Mouse (Mus musculus): ENCODE results near the gene Tnfaip6.
A peak's percentile ranks its signal among the peaks of the same experiment; 100 is the strongest.
"Not testable (repeated sequence)": the region's sequence is repeated elsewhere in the genome, so short reads cannot be mapped to it uniquely, and the experiment has no call there.

Gene Tnfaip6

DNA sequence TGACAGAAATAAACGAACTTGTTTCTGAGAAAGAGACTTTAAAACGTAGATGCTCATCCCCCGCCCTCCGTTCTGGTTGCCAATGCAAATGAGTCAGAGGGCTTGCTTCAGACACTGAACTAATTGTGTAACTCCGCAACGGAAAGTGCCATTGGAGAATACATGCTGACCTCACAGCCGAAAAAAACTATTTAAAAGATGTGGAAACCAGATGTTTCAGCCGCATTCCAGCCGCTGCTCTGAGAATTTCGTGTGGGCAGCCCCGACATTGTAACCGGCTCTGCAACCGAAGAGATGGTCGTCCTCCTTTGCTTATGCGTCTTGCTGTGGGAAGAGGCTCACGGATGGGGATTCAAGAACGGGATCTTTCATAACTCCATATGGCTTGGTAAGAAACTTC lies at the start of gene Tnfaip6:
Tnfaip6 (plus strand) TSS at position 128 of the 400 bp plus-strand sequence.
- DNase-seq (ENCODE audit: low spot score in 2 of 2) = peak; percentile 43 to 67

DNA sequence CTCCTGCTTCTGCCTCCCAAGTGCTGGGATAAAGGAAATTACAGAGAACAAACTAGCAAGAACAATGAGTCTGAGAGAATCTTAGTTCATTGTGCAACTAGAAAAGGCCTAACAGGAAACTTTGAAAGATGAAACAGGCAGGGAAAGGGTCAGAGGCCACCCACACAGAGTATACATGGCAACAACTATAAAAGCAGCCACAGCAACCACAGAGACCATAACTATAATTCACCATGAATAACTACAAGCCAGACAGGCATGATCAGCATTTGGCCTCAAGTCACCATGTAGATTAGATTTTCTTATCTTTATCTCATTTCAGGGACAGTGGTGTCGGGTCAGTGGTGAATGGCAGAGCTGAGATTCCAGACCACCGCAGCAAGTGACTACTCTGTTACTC lies 48.2 kb upstream of the Tnfaip6 start:
- DNase-seq (ENCODE audit: low spot score in 2 of 2) = no peak

DNA sequence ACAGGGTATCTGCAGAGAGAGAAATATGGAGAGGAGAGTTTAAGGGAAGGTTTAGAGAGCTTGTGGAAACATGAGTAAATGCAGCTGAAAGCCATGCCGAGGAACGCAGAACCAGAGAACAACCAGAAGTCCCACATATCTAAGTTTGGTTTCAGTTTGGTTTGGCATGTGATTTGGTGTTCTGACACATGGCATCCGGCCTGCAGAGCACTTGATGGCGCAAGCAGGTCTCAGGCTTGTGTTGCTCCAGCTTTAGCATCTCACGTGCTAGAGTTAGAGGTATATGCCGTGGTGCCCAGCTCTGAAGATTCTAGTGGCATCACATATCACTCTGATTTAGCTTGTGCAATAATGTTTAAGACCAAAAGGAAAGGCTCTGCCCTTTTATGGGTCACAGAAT lies 46.4 kb upstream of the Tnfaip6 start:
- DNase-seq (ENCODE audit: low spot score in 2 of 2) = no peak

DNA sequence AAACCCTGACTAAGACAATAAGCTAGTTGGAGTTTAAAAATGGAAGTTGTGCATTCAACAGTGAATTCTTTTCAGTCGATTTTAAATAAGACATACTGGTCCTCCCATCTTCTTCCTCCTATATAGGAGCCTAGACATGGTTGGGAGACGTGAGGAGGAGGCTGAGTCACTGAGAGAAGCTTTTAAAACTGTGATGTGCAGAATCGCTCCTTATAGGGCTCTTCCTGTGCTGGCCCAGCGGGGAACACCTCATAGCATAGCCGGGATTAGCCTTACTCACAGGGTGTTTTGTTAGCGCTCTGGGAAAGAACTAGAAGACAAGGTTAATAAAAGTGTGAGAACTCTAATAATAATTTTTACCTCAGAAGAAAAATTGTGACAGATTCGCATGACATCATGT lies 37.8 kb upstream of the Tnfaip6 start:
- no peak for DNase-seq (ENCODE audit: low spot score in 2 of 2)

DNA sequence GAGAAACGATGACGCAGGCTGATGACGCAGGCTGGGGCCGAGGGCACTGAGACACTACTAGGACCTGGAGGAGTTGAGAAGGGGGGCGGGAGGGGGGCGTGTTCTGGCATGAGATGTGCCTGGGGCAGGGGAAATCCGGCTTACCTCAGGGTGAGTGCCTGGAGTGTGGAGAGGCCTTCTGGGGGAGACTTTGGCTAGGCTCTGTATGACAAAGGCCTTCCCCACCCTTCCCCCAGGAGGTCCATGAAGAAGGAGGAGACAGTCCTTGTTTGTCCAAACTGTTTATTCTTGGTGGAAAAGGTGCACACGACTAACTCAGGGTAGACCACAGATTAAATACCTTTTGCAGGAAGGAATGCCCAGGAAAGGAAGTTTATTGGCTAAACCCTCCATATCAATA lies 36.3 kb upstream of the Tnfaip6 start:
- no peak for DNase-seq (ENCODE audit: low spot score in 2 of 2)

DNA sequence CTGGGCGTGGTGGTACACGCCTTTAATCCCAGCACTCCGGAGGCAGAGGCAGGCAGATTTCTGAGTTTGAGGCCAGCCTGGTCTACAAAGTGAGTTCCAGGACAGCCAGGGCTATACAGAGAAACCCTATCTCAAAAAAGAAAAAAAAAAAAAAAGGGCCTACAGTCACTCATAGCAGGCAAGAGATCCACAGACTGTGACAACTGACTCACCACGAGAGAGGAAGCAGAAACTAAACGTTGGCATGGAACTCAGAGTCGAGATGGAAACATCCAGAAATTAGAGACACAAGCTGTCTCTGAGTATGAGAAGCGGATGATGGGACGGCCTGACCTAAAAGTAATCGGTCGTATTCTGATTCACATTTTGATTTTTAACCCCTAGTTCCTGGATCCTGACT lies 35.5 kb upstream of the Tnfaip6 start:
- DNase-seq (ENCODE audit: low spot score in 2 of 2) = not testable (repeated sequence)

DNA sequence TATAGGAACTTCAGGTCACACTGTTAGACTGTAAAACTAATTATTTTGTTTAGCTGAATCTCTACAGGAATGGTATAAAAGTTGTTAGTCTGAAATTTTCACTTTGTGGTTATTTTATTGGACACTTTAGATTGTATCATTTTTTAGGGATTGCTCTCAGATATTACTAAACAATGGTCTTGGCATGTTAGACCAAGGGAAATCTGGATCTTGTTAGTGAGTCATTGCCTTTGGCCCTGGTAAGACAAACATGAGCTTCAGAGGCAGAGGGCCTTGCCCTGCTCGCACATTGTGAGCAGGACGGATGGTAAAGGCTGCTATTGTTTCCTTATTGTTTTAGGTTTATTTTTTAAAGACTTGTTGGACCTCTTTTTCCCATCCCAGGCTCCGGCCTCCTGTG lies 31.4 kb upstream of the Tnfaip6 start:
- DNase-seq (ENCODE audit: low spot score in 2 of 2) = no peak

DNA sequence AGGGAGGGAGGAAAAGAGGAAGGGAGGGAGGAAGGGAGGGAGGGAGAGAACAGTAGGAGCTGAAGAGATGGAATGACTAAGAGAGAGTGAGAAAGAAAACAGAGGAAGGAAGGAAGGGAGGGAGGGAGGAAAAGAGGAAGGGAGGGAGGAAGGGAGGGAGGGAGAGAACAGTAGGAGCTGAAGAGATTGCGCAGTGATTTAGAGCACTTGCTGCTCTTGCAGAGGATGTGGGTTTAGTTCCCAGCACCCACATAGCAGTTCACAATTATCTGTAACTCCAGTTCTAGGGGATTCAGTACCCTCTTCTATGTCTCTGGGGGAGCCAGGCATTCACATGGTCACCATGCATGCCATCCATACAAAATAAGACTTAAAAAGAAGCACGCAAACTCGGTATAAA lies 26.0 kb upstream of the Tnfaip6 start:
- DNase-seq (ENCODE audit: low spot score in 2 of 2) = not testable (repeated sequence)

DNA sequence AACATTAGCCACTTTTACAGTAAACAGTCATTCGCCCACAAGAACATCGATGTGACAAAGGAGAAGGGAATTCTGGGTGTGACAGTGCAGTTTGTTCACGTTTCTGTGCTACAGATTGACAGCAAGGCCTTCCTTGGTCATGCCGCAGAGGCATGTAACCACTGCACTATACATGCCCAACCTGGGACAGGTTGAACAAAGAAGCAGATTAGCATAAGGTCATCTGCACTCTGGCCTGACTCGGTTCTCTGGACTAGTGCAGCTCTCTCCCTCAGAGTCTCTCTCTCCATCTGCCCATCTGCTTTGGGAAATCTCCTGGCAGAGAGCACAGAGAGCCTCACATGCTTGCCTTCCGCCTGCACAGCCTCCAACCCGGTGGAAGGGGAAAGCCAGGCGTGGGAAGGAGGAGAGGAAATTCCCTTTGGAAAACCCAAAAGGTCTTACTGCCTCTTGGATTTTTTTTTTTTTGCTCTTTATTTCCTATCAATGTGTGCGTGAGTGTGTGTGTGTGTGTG lies 24.4 kb upstream of the Tnfaip6 start:
- no peak for DNase-seq (ENCODE audit: low spot score in 2 of 2)

DNA sequence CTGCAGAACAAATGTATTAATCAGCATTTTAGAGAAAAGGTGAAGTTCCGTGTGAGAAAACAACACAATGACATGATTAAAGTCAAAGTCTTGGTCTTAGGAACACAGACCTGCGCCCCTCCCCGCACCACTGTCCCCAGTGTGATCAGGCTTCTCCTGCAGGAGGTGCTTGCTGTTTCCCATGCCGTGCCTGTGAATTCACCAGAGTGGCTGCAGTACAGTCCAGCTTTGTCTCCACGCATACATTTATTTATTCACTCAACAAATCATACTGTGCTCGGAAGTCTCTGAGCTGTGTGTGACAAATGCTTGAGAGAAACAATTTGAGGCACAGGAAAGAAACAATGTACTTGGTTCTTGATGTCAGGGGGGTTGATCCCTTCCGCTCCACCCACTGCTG lies 21.4 kb upstream of the Tnfaip6 start:
- DNase-seq (ENCODE audit: low spot score in 2 of 2) = no peak

DNA sequence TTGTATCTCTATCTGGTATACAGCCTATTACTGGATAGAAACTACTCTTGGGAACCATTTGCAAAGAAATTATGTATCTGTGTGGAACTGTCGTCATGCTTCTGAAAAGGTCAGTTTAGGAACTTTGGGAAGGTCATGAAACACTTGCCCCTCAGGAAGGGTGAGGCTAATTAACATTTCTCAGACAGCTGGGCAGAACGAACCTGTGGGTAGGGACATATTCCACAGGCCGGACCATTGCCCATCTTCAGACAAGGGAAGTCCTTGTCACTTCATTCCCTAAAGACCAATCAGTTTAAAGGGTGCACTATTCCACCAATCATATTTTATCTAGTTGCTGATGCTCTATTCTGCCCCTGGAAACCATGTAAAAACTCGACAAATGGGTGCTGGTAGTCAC lies 10.7 kb upstream of the Tnfaip6 start:
- DNase-seq (ENCODE audit: low spot score in 2 of 2) = no peak

DNA sequence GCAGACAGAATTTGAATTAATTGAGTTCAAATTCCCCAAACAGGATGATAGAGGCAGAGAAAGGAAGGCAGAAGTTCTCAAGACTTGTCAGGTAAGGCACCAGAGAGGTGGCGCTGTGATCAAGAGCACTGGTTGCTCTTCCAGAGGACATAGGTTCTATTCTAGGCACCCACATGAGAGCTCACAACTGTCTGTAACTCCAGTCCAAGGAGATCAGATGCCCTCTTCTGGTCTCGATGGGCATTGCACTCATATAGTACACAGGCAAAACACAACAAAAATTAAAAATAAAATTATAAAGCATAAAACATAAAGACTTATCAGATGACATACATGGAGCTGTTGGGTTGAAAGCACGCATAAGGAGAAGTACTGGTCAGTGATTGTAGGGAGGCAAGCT lies 8.4 kb upstream of the Tnfaip6 start:
- no peak for DNase-seq (ENCODE audit: low spot score in 2 of 2)

DNA sequence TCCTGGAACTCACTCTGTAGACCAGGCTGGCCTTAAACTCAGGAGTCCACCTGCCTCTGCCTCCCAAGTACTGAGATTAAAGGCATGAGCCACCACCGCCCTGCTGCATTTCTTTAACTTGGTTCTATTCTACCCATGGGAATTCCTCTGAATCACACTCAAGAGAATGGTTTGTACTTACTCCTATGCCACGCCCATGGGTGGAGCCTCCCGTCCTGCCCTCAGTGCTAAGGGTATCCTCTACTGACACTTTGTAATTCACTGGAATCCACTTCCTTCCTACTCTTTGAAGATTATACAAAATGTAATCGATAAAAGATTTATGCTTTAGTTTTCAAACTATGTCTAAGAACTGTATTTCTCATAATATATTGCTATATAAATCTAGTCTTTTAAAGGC lies 6.3 kb upstream of the Tnfaip6 start:
- DNase-seq (ENCODE audit: low spot score in 2 of 2) = no peak

DNA sequence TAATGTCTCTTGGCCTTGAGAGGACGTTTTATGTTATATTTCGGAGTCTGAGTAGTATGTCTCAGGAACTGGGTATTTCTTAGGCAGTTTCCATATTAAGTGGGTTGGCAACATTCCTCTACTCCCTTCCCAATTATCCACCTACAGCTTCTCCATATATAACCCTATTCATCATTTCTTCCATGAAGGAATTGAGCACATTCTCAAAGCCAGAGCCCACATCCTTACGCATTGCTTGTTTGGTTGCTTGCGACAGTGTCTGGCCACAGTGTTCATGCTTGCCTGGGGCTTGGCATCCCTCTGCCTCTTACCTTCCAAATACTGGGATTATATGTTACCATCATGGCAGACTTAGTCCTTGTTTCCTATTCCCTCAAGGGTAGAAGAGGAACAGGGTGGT lies 3.2 kb upstream of the Tnfaip6 start:
- no peak for DNase-seq (ENCODE audit: low spot score in 2 of 2)

DNA sequence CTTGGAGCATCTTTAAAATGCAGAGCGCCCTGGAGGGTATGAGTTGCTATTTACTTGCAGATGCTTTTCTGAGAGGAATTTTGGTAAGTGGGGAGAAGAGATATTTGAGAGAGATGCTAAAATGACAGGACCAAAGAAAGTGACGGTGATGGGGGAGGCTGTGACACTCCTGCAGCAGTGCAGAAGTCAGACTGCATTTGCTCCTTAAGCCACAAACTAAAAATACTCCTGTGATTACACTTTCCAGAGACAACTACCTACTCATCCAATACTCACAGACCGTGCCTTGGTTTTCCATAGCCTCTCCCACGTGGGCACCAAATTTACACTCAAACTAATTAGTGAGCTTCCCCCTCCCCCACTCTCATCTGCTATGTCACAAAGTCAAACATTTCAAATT lies 2.7 kb upstream of the Tnfaip6 start:
- DNase-seq (ENCODE audit: low spot score in 2 of 2) = no peak

DNA sequence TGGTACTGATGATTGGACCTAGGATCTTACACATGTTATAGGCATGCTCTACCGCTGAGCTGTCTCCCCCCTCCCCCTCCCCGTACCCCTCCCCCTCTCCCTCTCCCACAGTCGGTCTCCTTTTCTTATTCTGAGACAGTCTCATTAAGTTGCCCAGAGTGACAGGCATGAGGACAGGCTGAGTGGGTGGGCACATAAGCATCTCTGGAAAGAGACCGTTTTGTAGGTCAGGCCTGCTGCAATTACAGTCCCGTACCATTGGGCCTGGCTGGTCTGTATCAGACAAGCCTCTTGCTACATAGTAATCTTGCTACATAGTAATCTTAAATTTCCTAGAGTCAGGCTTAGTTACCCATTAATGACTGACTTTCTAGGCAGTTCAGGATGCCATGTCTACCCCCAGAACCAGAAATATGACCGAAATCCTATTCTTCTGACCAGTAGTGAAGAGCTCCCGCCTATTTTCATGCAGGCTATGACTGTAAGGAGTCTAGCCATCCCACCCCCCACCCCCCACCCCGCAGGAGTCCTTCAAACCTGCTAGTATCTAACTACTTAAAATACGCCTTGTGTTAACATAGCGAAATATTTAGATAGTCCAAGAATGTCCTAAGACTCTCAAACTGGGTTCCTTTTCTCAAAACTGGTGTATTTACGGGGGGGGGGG lies 747 bp upstream of the Tnfaip6 start:
- DNase-seq (ENCODE audit: low spot score in 2 of 2) = no peak

DNA sequence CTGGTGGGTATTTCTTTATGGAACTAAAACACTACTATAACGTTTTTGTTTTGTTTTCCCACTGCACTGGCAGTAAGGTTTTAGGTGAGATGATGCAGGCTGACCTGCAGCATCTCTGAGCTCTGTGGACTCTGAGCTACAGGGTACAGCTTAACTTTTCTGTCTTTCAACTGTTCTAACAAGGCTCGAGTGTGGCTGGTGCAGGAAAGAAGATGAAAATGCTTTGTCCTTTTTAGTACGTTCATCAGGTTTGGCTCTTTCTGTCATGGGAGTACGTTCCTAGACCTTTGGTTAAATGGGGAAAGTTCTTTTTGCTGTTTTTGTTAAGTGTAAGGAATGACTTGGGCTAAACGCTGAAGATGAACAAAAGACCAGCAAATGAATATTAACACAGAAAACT lies 749 bp downstream of the Tnfaip6 start:
- no peak for DNase-seq (ENCODE audit: low spot score in 2 of 2)

DNA sequence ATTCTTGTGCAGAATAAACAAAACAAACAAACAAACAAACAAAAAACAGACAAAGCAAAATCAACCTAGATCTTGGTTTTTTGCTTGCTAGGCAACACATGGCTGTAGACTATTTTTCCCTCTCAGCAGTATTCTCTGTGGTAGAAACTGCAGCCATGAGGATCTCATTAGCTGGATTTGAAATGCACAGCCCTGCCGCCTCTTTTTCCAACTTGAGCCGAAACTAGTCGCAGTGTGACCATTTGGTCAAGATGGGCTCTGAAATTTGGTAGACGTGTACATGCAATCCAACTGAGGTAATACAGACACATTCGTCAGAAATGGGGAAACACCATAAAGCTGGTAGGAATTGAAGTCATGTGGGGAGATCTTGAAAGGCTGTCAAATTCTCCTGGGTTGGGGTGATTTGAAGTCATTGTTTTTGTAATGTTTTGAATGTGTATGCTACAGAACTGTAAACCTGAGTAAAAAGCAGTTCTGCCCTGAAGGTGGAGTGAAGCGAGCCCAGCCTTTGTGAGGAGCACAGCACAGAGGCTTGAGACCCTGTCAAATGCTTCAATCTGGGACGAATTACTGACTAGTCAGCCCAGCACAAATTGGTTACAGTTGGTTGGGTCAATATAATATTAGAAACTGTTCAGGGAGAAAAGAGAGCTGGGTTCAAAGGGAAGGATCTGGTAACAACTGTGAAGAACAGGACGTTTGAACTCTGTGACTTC lies 1.4 kb downstream of the Tnfaip6 start:
- no peak for DNase-seq (ENCODE audit: low spot score in 2 of 2)

DNA sequence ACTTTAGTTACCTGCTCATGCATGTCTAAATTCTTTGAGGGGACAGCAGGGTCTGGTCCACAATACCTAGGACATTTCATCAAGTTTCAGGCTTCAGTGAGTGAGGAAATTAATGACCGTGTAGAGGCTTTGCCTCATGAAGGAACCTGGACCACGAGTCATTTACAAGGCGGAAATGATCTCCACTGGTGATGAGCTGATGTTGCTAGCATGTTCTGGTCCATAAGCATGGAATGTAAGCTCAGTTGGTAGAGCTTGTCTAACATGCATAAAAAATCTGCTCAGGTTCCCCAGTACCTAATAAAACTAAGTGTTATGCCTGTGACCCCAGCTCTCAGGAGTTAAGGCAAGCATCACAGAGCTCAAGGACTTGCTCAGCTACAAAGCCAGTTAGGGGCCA lies 4.3 kb downstream of the Tnfaip6 start:
- no peak for DNase-seq (ENCODE audit: low spot score in 2 of 2)

DNA sequence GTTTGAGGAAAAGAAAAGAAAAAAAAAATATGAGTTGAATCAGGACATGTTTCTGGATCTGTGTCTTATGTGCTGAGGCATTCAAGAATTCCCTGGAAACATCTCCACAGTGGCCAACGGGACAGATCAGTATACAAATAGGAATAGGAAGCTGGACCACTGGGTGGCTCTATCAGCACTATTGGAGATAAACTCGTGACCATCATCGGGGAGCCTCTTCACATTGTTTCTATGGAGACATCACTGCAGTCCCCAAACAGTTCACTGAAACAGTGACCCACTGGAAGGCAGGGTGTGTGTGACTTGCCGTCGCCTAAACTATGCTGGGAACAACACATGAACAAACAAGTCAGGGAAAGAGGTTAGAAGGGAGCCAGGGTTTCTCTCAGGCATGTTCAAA lies 4.9 kb downstream of the Tnfaip6 start:
- no peak for DNase-seq (ENCODE audit: low spot score in 2 of 2)

DNA sequence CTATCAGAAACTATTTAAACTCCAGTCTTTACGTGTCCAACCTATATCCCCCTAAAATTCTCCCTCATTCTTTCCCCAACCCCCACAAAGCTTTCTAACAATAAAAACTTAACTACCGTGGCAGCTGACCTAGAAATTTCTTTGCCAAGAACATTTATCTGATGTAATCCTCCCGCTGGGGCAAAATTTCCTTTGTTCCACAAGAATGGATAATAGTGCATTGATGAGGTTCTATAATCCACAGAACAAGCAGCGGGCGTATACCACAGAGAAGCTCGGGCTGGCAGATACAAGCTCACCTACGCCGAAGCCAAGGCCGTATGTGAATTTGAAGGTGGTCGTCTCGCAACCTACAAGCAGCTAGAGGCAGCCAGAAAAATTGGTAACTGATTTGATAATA lies 5.7 kb downstream of the Tnfaip6 start:
- DNase-seq (ENCODE audit: low spot score in 2 of 2) = no peak

DNA sequence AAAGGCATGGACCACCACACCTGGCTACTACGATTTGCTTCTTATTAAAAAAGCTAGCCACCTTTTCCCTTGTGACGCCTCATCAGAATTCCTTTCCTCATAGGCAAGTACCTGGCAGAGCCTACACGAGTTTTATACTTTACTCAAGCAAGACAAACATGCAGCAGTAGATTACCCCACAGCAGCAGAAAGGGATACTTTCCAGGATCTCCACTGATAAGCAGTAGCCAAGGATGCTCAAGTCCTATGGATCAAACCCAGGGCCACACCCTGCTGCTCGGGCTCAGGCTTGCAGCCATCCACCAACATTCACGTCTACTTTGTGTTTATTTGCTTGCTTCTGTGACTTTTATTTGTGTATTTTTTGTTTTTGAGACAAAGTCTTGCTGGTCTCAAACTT lies 8.2 kb downstream of the Tnfaip6 start:
- no peak for DNase-seq (ENCODE audit: low spot score in 2 of 2)

DNA sequence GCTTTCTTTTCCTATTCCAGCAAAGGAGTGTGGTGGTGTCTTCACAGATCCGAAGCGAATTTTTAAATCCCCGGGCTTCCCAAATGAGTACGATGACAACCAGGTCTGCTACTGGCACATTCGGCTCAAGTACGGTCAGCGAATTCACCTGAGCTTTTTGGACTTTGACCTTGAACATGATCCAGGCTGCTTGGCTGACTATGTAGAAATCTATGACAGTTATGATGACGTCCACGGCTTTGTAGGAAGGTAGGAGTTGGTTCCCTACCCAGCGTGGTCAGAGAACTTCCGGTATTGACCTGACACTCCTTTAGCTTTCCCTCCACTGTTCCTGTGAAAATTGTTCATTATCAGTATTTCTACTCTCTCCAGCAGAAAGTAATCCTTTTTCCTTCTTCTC lies 13.0 kb downstream of the Tnfaip6 start:
- no peak for DNase-seq (ENCODE audit: low spot score in 2 of 2)

DNA sequence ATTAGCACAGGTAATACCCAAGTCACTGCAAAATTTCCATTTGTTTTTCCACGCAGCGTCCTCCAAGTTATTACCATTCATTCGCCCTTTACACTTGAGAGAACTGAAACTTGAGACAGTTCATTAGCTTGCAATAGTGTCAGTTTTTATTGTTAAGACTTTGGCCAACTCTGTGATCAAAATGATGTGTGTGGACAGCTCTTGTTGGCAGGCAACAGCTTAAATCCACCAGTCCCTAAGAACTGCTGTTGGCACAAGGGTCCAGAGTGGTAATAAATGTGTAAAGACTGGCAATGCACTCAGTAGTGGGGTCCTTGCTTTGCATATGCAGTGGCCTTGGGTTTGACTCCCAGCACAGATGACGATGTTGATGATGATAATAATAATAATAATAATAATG lies 14.5 kb downstream of the Tnfaip6 start:
- DNase-seq (ENCODE audit: low spot score in 2 of 2) = no peak
